Mouse (Mus musculus) cerebellum, adult 2 months (tissue): ENCODE measurements around the gene Ier5. TPM values are rescaled to one million over a fixed set of nuclear protein-coding genes. Genes with fewer than 3 reads are reported as not detected.

ENCODE experiments used
- DNase-seq, 2 experiments: peaks; one replicate each; pipeline ENCODE4 v3.0.0; 2021
- H3K27ac ChIP-seq: fragments of 200-500 bp; 2 replicates; pipeline ENCODE4 v1.5.1; 2012; ENCODE audit warnings: low read length, control low read depth, inconsistent platforms; ENCODE audit not compliant: insufficient read depth
- H3K27me3 ChIP-seq: fragments of 200-500 bp; 2 replicates; pipeline ENCODE4 v1.6.1; 2012; ENCODE audit warnings: inconsistent platforms, mild to moderate bottlenecking, low read length, moderate library complexity; ENCODE audit not compliant: control insufficient read depth, insufficient read depth
- H3K4me1 ChIP-seq: fragments of 200-500 bp; 2 replicates; pipeline ENCODE4 v1.6.1; 2011; ENCODE audit warnings: low read length; ENCODE audit not compliant: control insufficient read depth, insufficient read depth
- H3K4me3 ChIP-seq: fragments of 200-500 bp; replicated peaks from 2 replicates; pipeline ENCODE3; 2011; ENCODE audit warnings: mild to moderate bottlenecking, low read depth, low read length, control low read depth; ENCODE audit not compliant: insufficient read depth
- CTCF ChIP-seq: fragments of 200-500 bp; IDR thresholded peaks from 2 replicates; pipeline ENCODE4 v1.5.1; 2011; ENCODE audit warnings: low read depth, mild to moderate bottlenecking, control low read depth, low read length, moderate library complexity, borderline replicate concordance; ENCODE audit not compliant: insufficient read depth
- POLR2A ChIP-seq: fragments of 200-500 bp; IDR thresholded peaks from 2 replicates; pipeline ENCODE4 v1.6.1; 2011; ENCODE audit warnings: low read length, control low read depth, borderline replicate concordance; ENCODE audit not compliant: insufficient read depth
- WGBS: fragments of 180-500 bp; shearing (Covaris S2); methylation state at CpG from one replicate; pipeline ENCODE4 v1.1.7; 2018; 5-methylcytosine and 5-hydroxymethylcytosine counted together
- polyA plus RNA-seq: library from polyadenylated mRNA; depleted of rRNA; stranded (reverse); fragments of >200 nt; gene quantifications from 2 replicates; pipeline ENCODE4 v1.2.3, GENCODE M21; 2012

The Ier5 gene
- polyA plus RNA-seq, 1 experiment, result 13.0 TPM

DNA sequence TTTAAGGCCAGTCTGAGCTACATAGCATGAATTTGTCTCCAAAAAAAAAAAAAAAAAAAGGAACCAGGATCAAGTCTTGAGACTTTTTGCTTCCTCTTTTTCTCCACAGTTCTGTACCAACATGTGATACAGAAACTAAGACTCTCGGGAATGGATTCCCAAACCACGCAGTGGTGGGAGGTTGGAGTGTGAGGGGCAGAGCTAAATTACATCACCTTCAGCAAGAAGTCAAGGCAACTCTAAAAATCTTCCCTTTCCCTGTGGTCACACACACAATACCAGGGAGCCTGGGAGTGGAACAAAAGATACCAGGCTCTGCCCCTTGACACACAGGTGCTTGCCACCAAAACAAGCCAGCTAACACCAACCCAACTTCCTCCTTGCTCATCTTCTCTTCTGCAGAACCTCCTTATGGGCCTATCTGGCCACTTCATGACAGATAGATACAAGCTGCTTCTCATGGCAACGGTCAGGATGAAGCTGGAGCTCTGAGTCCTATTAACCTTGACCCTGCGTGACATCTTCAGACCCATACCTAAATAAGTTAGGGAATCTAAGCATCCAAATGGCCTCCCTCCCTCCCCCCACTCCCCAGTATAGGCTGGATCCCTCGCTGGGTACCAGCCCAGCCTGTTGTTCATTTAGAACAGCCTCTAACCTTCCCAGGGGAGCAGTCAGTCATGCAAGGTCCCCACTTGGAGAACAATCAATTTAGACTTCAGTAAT, 28.7 kb downstream of the Ier5 start:
- Histone ChIP-seq H3K4me3 (no peak overlapping the region), H3K27ac (no peak overlapping the region), H3K4me1 (no peaks in the 10 kb centered on the region), H3K27me3 (no peaks in the 10 kb centered on the region)
- whole genome bisulfite sequencing, result 89% methylated on average over 5 of the region's 5 CpGs
- no peak for DNase-seq
- TF ChIP-seq CTCF (no peak), POLR2A (no peak)

- Histone ChIP-seq H3K4me3 (no peak overlapping the region), H3K27me3 (no peaks in the 10 kb centered on the region), H3K4me1 (no peaks in the 10 kb centered on the region), H3K27ac (no peak overlapping the region)
- TF ChIP-seq POLR2A (no peak), CTCF (no peak)
- DNase-seq, result no peak
- 66% methylated on average over 7 of the region's 7 CpGs for WGBS
Observed at GRCm38 (mm10) chr1:155069696-155070095, 29.7 kb downstream of the Ier5 start.

GRCm38 (mm10) chr1:155066196-155066595, 33.2 kb downstream of the Ier5 start:
- TF ChIP-seq POLR2A (no peak), CTCF (no peak)
- Histone ChIP-seq H3K27me3 (no peaks in the 10 kb centered on the region), H3K27ac (no peak overlapping the region), H3K4me1 (peaks cover 28% of the 10 kb centered on the region), H3K4me3 (no peak overlapping the region)
- WGBS, result 95% methylated on average over 5 of the region's 5 CpGs
- no peak for DNase-seq

GRCm38 (mm10) chr1:155065068-155065701, 34.3 kb downstream of the Ier5 start:
- 89% methylated on average over 11 of the region's 11 CpGs for WGBS
- Histone ChIP-seq H3K27me3 (no peaks in the 10 kb centered on the region), H3K4me1 (peaks cover 31% of the 10 kb centered on the region), H3K27ac (no peak overlapping the region), H3K4me3 (no peak overlapping the region)
- DNase-seq, result no peak
- TF ChIP-seq POLR2A (no peak), CTCF (no peak)

GRCm38 (mm10) chr1:155064649-155065048, 34.8 kb downstream of the Ier5 start:
- TF ChIP-seq CTCF (no peak), POLR2A (no peak)
- WGBS, result 93% methylated on average over 4 of the region's 4 CpGs
- no peak for DNase-seq
- Histone ChIP-seq H3K27me3 (no peaks in the 10 kb centered on the region), H3K4me1 (peaks cover 34% of the 10 kb centered on the region), H3K27ac (no peak overlapping the region), H3K4me3 (no peak overlapping the region)

GRCm38 (mm10) chr1:155064111-155064510, 35.3 kb downstream of the Ier5 start:
- Histone ChIP-seq H3K27ac (no peak overlapping the region), H3K27me3 (no peaks in the 10 kb centered on the region), H3K4me3 (no peak overlapping the region), H3K4me1 (peaks cover 37% of the 10 kb centered on the region)
- WGBS, result 93% methylated on average over 5 of the region's 5 CpGs
- TF ChIP-seq CTCF, result no peak
- TF ChIP-seq POLR2A, result no peak
- DNase-seq, result no peak

DNA sequence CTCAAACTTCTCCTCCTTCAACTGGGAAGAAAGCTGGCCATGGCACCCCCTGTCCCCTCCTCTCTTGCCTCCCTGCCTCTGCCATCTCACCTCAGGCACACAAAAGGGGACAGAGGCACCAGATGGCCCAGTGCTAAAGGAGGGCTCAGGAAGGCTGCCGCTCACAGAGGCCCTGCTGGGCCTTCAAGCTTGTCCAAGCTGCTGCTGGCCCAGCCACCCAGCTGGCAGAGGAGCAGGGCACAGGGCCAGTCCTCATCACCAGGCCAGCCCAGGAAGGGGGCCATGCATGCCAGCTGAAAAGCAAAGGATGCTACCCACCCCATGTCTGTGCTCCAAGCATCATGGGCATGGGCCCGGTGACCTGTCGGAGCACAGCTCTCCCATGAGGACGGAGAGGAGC, 36.5 kb downstream of the Ier5 start:
- Histone ChIP-seq H3K27ac (no peak overlapping the region), H3K4me1 (peaks cover 37% of the 10 kb centered on the region), H3K27me3 (no peaks in the 10 kb centered on the region), H3K4me3 (no peak overlapping the region)
- DNase-seq, result peak; percentile 86 to 89
- 18% methylated on average over 4 of the region's 4 CpGs for WGBS
- TF ChIP-seq POLR2A, result no peak
- TF ChIP-seq CTCF, result no peak

- WGBS, result 93% methylated on average over 7 of the region's 7 CpGs
Observed at GRCm38 (mm10) chr1:155062057-155062456, 37.4 kb downstream of the Ier5 start.

More at GRCm38 (mm10) chr1:155062057-155062456, 37.4 kb downstream of the Ier5 start:
- H3K27ac ChIP-seq, result no peak overlapping the region
- H3K27me3 ChIP-seq, result no peaks in the 10 kb centered on the region
- H3K4me1 ChIP-seq, result peaks cover 37% of the 10 kb centered on the region
- no peak overlapping the region for H3K4me3 ChIP-seq
- DNase-seq, result no peak
- TF ChIP-seq CTCF, result no peak
- TF ChIP-seq POLR2A, result no peak
